Mouse (Mus musculus) liver, embryonic 14.5 days (tissue): Measurements from ENCODE around the gene Zfp976. TPM values are rescaled to one million over a fixed set of nuclear protein-coding genes. Genes with fewer than 3 reads are reported as not detected.
"Not testable (repeated sequence)": the region's sequence is repeated elsewhere in the genome, so short reads cannot be mapped to it uniquely, and the experiment has no call there.

Experiments used
- ATAC-seq: fragments of 200-750 bp; cut with Nextera tagmentation; 2 replicates; pipeline ENCODE4 v1.8.0; 2017; ENCODE audit warnings: moderate number of reproducible peaks, mild to moderate bottlenecking, moderate library complexity; ENCODE audit not compliant: insufficient read depth
- DNase-seq, 3 experiments: peaks; one replicate each; pipeline ENCODE4 v3.0.0-alpha.2; 2012 to 2013; ENCODE audit warnings: low read depth in 3 of 3, low spot score in 3 of 3
- H3K27ac ChIP-seq: fragments of 300-500 bp; sonication (generic); 2 replicates; pipeline ENCODE4 v1.5.1; 2014; ENCODE audit warnings: moderate library complexity, mild to moderate bottlenecking, control low read depth, inconsistent platforms
- H3K27me3 ChIP-seq: fragments of 300-500 bp; sonication (generic); 2 replicates; pipeline ENCODE4 v1.6.1; 2014; ENCODE audit warnings: mild to moderate bottlenecking, low read length, moderate library complexity; ENCODE audit not compliant: control insufficient read depth, insufficient read depth
- H3K36me3 ChIP-seq: fragments of 300-500 bp; sonication (generic); replicated peaks from 2 replicates; pipeline ENCODE4 v1.6.1; 2014; ENCODE audit warnings: low read depth; ENCODE audit not compliant: control insufficient read depth, insufficient read depth
- H3K4me1 ChIP-seq, 2 experiments: fragments of 200-500 bp in 1 of 2; fragments of 300-500 bp in 1 of 2; sonication (generic) in 1 of 2; replicated peaks; 2 replicates each; pipeline ENCODE4 v1.6.1; 2012 to 2014; ENCODE audit warnings: antibody characterized with exemption in 1 of 2, inconsistent platforms in 1 of 2, low read length in 1 of 2; ENCODE audit not compliant: control insufficient read depth in 2 of 2, insufficient read depth in 2 of 2
- H3K4me2 ChIP-seq: fragments of 300-500 bp; sonication (generic); 2 replicates; pipeline ENCODE4 v1.6.1; 2014; ENCODE audit warnings: low read depth, mild to moderate bottlenecking, control low read depth, moderate library complexity
- H3K4me3 ChIP-seq, 2 experiments: fragments of 200-500 bp in 1 of 2; fragments of 300-500 bp in 1 of 2; sonication (generic) in 1 of 2; 2 replicates each; pipeline ENCODE4 v1.5.1; 2012 to 2014; ENCODE audit warnings: low read depth in 2 of 2, low read length in 2 of 2, mild to moderate bottlenecking in 2 of 2, control low read depth in 1 of 2, inconsistent platforms in 1 of 2, moderate library complexity in 1 of 2; ENCODE audit not compliant: insufficient read depth in 1 of 2
- H3K9ac ChIP-seq: fragments of 300-500 bp; sonication (generic); replicated peaks from 2 replicates; pipeline ENCODE4 v1.6.1; 2014; ENCODE audit warnings: mild to moderate bottlenecking, control low read depth, moderate library complexity
- H3K9me3 ChIP-seq: fragments of 300-500 bp; sonication (generic); 2 replicates; pipeline ENCODE4 v1.6.1; 2016; ENCODE audit warnings: low read length, mixed read lengths; ENCODE audit not compliant: control insufficient read depth
- CTCF ChIP-seq: IDR thresholded peaks from 2 replicates; pipeline ENCODE4 v1.5.1; 2016; ENCODE audit warnings: antibody characterized with exemption, low read depth, control low read depth
- WGBS: fragments of 180-500 bp; shearing (Covaris S2); extraction: QIAGEN DNeasy Blood & Tissue Kit; methylation state at CpG from one replicate; pipeline ENCODE4 v1.1.7; 2014; ENCODE audit not compliant: insufficient replicate concordance; 5-methylcytosine and 5-hydroxymethylcytosine counted together
- polyA plus RNA-seq, 2 experiments: library from polyadenylated mRNA; depleted of rRNA in 1 of 2; stranded (reverse) in 1 of 2; unstranded in 1 of 2; fragments of >200 nt; fragmentation: Nextera tagmentation in 1 of 2; extraction: Ambion mirVana in 1 of 2; gene quantifications; 2 replicates each; pipeline versions ENCODE4 v1.2.1 to v1.2.3; 2012 to 2014

Zfp976 gene
- 0.45 and 0.92 TPM in 2 replicates for polyA plus RNA-seq (2012; rRNA removed)
- polyA plus RNA-seq (2014; fragmentation: Nextera tagmentation; extraction: Ambion mirVana), result 0.24 and 0.61 TPM in 2 replicates

DNA sequence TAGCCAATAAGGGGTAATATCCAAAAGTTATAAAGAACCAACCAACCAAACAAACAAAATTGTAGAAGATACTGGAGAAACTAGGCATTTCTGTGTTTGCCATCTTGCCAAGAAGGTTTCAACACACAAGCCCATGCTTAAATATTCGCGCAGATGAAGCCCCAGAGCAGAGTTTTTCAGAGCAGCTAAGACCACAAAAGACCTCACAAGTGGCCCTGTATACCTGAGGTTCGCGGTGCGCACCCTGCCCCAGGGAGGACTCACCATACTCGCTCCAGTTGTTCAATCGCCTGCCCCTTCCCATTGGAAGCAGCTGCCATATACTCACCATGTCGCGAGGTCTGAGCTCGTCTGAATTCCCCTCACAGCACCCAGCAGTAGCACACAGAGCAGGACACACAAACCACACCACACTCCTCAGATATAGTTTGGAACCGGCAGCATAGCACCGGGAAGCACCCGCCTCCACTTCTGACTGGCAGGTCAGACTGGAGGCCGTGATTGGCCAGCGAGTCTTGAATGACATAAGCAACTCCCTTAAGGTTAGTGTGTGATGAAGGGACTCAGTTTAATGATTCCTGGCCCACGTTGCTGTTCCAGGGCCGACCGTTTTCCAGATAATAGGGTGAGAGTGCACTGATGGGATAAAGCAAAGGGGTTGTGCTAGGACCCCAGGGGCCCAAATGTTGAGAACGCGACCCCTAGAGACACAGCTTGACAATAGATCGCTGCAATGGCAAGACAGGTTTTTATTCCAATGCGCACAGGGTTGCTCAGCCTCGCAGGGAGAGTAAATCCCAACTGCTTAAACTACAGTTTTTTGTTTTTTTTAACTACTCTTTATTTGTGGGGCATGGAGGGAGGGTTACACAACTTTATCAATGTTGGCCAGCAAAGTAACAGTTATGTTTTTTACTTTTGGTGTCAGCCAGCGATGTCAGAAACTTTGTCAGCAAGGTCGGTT lies at the start of gene Zfp976:
TSS of gene Zfp976 (minus strand) at position 437 of the 964 bp plus-strand sequence.
- Histone ChIP-seq H3K9ac (peak within 1 kb of the TSS; percentile 45), H3K4me2 (peak within 1 kb of the TSS; percentile 61), H3K4me3 (peak within 1 kb of the TSS; percentile 56 to 86)
- H3K27ac ChIP-seq, H3K4me1 ChIP-seq, H3K9me3 ChIP-seq, H3K27me3 ChIP-seq, H3K36me3 ChIP-seq: not testable (repeated sequence)
- ATAC-seq, result peak; percentile 98
- WGBS, result 2% methylated on average over 25 of the region's 25 CpGs
- DNase-seq, result peak; percentile 47 to 59 (median 50)

DNA sequence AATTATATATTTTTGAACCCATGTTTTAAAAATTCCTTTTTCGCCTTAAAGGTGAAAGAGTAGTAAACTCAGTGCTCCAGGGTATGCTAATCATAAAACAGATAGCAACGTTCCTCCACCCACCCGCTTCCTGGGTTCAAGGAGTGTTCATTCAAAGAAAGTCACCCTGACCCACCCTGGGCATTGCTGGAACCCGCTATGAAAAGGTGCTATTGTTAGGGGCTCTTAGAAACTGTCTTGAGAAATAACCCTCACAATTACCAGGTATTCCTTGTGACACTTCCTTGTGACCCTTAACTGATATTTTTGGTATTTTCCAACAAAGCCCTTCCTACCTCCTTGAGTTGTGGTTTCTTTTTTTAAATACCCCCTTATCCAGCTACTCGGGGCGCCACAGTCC lies 37.7 kb upstream of the Zfp976 start:
- H3K36me3 ChIP-seq, H3K27me3 ChIP-seq, H3K27ac ChIP-seq, H3K9ac ChIP-seq, H3K9me3 ChIP-seq, H3K4me3 ChIP-seq, ATAC-seq, H3K4me1 ChIP-seq, H3K4me2 ChIP-seq, DNase-seq: not testable (repeated sequence)
- WGBS, result 76% methylated on average over 6 of the region's 6 CpGs

DNA sequence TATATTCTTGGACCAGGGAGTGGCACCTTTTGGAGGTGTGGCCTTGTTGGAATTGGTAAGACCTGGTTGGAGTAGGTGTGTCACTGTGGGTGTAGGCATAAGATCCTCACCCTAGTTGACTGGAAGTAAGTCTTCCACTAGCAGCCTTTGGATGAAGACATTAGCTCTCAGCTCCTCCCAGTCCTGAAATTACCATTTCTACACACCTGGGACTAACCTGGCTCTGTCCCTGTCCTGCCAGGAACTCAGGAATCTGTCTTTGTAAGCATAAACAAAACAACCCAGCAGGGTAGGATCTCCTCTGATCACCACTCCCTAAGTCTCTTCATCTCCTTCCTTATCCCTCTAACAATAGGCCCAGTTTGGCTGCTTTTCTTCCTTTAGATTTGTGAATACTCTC lies 37.3 kb upstream of the Zfp976 start:
- not testable (repeated sequence) for DNase-seq, H3K9ac ChIP-seq, H3K4me1 ChIP-seq, H3K27ac ChIP-seq, ATAC-seq, H3K4me3 ChIP-seq, H3K4me2 ChIP-seq, H3K9me3 ChIP-seq, H3K27me3 ChIP-seq, H3K36me3 ChIP-seq

DNA sequence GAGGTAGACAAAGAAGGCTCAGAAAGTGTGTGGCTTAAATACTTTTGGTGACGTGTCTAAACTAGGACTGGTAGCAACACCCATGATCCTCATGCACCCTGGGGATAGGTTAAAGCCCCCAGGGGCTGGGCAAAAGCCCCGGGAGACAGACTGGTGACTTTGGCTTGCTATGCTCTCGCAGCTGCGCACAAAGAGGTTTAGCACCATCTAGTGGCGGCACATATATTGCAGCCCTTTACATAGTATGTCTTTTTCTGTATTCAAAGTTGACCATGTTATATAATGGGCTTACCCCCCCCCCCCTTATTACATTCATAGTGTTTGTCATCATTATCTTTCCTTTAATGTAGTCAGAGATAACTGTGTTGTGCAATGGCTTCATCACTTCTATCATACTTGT lies 17.8 kb upstream of the Zfp976 start:
- H3K27me3 ChIP-seq, H3K9me3 ChIP-seq, DNase-seq, H3K36me3 ChIP-seq, H3K4me2 ChIP-seq, ATAC-seq, H3K27ac ChIP-seq, H3K4me3 ChIP-seq, H3K4me1 ChIP-seq, H3K9ac ChIP-seq: not testable (repeated sequence)
- WGBS, result 58% methylated on average over 5 of the region's 5 CpGs
- TF ChIP-seq CTCF, result peak; percentile 60

DNA sequence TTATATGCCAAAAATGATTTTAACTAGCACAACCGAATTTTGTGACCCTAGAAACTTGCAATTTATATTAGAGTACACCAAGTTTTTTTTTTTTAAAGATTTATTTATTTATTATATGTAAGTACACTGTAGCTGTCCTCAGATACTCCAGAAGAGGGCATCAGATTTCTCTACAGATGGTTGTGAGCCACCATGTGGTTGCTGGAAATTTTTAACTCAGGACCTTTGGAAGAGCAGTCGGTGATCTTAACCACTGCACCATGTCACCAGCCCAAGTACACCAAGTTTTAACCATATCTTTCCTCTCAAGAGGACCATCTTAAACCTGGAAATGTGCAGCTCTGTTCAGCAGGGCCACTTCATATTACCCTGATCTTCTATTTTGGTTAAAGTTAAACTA lies 12.8 kb upstream of the Zfp976 start:
- not testable (repeated sequence) for H3K4me1 ChIP-seq, ATAC-seq, H3K36me3 ChIP-seq, H3K4me2 ChIP-seq, H3K27me3 ChIP-seq, H3K27ac ChIP-seq, H3K9ac ChIP-seq, H3K9me3 ChIP-seq, H3K4me3 ChIP-seq, DNase-seq
- 46% methylated on average over 2 of the region's 2 CpGs for WGBS

DNA sequence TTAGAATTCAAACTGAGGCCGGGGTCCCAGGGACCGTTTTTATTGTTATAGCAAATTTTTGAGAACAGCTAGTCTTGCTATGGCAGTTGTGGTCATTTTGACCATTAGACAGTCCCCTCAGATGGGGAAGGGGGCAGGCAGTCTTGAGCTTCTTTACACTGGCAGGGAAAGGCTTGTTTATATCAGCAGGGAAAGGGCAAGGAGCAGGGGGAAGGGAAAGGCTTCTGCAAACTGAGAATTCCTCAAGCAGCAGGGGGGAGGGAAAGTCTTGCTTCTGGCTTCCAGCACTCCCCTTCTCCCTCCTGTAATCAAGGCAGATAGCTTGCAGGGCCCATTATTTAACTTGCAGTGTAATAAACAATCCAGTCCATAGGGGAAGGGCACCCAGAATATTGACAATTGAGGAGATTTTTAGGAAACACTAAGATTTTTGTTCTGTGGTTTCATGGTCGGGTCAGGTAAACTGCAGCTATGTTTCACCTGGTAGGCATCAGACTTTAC lies 782 bp upstream of the Zfp976 start:
- DNase-seq, H3K9me3 ChIP-seq, H3K27ac ChIP-seq, ATAC-seq, H3K36me3 ChIP-seq, H3K4me1 ChIP-seq, H3K27me3 ChIP-seq, H3K9ac ChIP-seq: not testable (repeated sequence)
- 14% methylated on average over 3 of the region's 3 CpGs for WGBS
- Histone ChIP-seq H3K4me2 (peak overlapping the region; percentile 61), H3K4me3 (peak overlapping the region in 1 of 2 experiments; percentile 56; a peak in 3 of 4 replicates)

DNA sequence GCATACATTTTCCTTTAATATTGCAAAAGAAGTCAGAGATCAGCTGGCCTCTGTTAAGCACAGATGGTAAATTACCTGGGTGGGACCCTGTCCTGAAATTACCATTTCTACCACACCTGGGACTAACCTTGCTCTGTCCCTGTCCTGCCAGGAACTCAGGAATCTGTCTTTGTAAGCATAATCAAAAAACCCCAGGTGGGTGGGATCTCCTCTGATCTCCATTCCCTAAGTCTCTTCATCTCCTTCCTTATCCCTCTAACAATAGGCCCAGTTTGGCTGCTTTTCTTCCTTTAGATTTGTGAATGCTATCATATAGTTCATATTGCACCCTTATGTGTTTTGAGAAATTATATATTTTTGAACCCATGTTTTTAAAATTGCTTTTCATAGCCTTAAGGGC lies 11.4 kb downstream of the Zfp976 start:
- not testable (repeated sequence) for H3K27me3 ChIP-seq

DNA sequence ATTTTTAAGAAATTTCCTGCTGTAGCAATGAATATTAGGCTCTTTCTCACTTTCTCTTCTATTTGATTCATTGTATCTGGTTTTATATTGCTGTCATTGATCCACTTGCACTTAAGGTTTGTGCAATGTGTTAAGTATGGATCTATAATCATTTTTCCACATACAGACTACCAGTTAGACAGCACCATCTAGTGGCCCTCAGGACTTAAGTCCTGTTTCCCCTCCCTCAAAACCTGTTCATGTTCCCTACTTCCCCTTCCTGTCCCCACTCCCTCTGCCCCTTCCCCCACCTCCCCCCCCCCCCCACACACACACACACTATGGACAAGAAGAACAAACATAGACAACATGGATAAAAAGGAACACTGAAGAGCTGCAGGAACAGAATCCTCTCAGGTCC lies 46.7 kb downstream of the Zfp976 start:
- DNase-seq, ATAC-seq, H3K4me1 ChIP-seq, H3K27me3 ChIP-seq, H3K9ac ChIP-seq, H3K4me2 ChIP-seq, H3K9me3 ChIP-seq, H3K36me3 ChIP-seq, H3K27ac ChIP-seq, H3K4me3 ChIP-seq: not testable (repeated sequence)

More for the DNA sequence above, 11.4 kb downstream of the Zfp976 start:
- H3K9me3 ChIP-seq, H3K4me1 ChIP-seq, H3K9ac ChIP-seq, ATAC-seq, H3K27ac ChIP-seq, DNase-seq, H3K4me2 ChIP-seq, H3K4me3 ChIP-seq, H3K36me3 ChIP-seq: not testable (repeated sequence)
